Mouse (Mus musculus) lung, adult 2 months (tissue): ENCODE measurements around the gene Serpinb9.

Experiments
- CTCF ChIP-seq: fragments of 200-500 bp; IDR thresholded peaks from 2 replicates; pipeline ENCODE4 v1.5.1; 2011; ENCODE audit warnings: mild to moderate bottlenecking, low read length, control low read depth; ENCODE audit not compliant: insufficient read depth
- POLR2A ChIP-seq: fragments of 200-500 bp; IDR thresholded peaks from 2 replicates; pipeline ENCODE4 v1.6.1; 2011; ENCODE audit warnings: low read depth, mild to moderate bottlenecking, control low read depth, low read length, borderline replicate concordance; ENCODE audit errors: extremely low read depth

- no peak for TF ChIP-seq CTCF
- no peak for TF ChIP-seq POLR2A
These were observed 9.7 kb upstream of the Serpinb9 start for GRCm38 (mm10) chr13:32993152-32993893.
